Mouse (Mus musculus) neutrophil, adult 59 days (primary cell): ENCODE measurements around the gene Hrct1. TPM values are rescaled to one million over a fixed set of nuclear protein-coding genes. Genes with fewer than 3 reads are reported as not detected.

Source experiments
- total RNA-seq, 2 experiments: library from RNA; stranded (reverse); gene quantifications; 1 replicate in 1 of 2; 2 replicates in 1 of 2; pipeline ENCODE4 v1.2.4; 2023

The Hrct1 gene
- total RNA-seq, result not detected

GRCm38 (mm10) chr4:43726995-43727394, at the start of gene Hrct1:
Gene Hrct1, plus strand, starts transcription at chr4:43727188.

GRCm38 (mm10) chr4:43700707-43701106, 26.3 kb upstream of the Hrct1 start, which contains the start of gene Olfr70:
Gene Olfr70, minus strand, starts transcription at chr4:43700807.

GRCm38 (mm10) chr4:43709869-43710268, 17.1 kb upstream of the Hrct1 start, which contains the start of gene Olfr71:
Gene Olfr71, minus strand, starts transcription at chr4:43710255.

DNA sequence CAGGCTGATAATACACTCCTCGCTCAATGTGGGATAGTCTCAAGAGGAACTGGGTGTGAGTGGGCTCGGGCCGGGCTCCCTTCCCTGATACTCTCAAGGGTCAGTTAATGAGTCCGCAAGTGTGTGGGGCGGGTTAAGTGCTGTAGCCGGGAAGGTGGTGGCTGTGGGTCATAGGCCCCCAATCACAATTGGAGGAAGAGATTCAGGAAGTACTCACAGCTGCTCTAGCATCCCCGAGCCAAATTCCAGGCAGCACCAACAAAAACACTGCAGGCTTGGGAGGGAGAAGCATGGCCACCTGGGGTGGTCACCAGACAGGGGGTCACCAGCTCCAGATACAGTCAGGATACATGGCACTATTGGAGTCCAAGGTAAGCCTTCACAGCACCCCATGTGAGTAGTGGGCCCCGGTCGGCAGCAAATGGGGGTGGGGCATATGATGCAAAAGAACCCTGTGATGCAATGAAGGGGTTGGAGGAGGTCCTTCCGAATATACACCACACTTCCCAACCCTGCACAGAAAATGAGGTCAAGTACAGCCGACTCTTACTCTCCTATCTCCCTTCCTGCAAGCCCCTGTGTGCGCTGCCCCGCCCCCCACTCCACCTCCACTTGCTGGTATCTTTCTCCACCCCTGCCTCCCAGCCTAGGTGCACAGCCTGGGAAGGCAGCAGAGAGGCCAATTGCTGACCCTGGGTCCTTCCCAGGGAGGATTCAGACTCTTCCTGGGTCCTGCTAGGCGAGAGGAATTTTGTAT, 3.0 kb downstream of the Hrct1 start, which contains the start of gene Spaar:
TSS of gene Spaar (plus strand) at position 241 of the 757 bp plus-strand sequence.

DNA sequence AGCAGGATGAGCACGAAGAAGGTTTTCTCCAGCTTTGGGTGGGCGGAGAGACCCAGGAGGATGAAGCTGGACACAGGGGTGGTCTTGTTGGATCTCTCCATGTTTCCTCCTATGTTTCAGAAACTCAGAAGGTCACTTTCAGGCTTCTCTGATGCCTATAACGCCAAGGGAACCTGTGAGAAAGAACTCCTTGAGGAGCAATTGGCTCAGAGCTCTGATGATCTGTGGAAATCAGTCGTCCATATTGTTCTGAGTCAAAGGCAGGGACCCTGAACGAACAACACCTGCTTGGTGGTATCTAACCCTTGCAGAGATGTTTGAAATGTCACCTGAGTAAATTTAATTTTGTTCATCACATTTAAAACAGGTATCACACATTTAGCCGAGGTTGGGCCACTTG, 43.9 kb downstream of the Hrct1 start, which contains the start of gene Olfr159:
TSS of gene Olfr159 (minus strand) at position 101 of the 400 bp plus-strand sequence.

Other genes with a start within 250 kb of the Hrct1 start
- under 1 TPM in 1 of 2 experiments, not detected in 1; 0.31 TPM for gene Sit1, start 243.5 kb upstream of the Hrct1 start, total RNA-seq
- gene Ccdc107, start 234.3 kb upstream of the Hrct1 start, total RNA-seq, result 1 to 10 TPM; 5.1 to 5.2 TPM
- gene Arhgef39, start 227.5 kb upstream of the Hrct1 start, total RNA-seq, result 10 to 100 TPM; 31.2 to 32.1 TPM
- gene Car9, start 220.2 kb upstream of the Hrct1 start, total RNA-seq, result 1 to 10 TPM; 1.1 to 2.6 TPM
- gene Tpm2, start 203.4 kb upstream of the Hrct1 start, total RNA-seq, result under 1 TPM; 0.60 to 0.68 TPM
- 10 to 100 TPM; 67.4 to 72.8 TPM for gene Creb3, start 164.9 kb upstream of the Hrct1 start, total RNA-seq
- gene Tln1, start 164.5 kb upstream of the Hrct1 start, total RNA-seq, result 100 to 1,000 TPM; 547 to 593 TPM
- gene Rgp1, start 148.5 kb upstream of the Hrct1 start, total RNA-seq, result 10 to 100 TPM; 47.1 to 49.4 TPM
- 10 to 100 TPM; 28.4 to 32.8 TPM for gene Gba2, start 148.3 kb upstream of the Hrct1 start, total RNA-seq
- not detected for gene Msmp, start 142.7 kb upstream of the Hrct1 start, total RNA-seq
- gene Npr2, start 95.3 kb upstream of the Hrct1 start, total RNA-seq, result under 1 TPM; 0.33 to 0.80 TPM
- gene Spag8, start 73.6 kb upstream of the Hrct1 start, total RNA-seq, result not detected
- gene Hint2, start 70.7 kb upstream of the Hrct1 start, total RNA-seq, result 10 to 100 TPM in 1 of 2 experiments, 1 to 10 TPM in 1; 8.7 to 10.2 TPM
- gene Tmem8b, start 58.2 kb upstream of the Hrct1 start, total RNA-seq, result under 1 TPM; 0.60 to 0.66 TPM
- gene Fam221b, start 58.0 kb upstream of the Hrct1 start, total RNA-seq, result under 1 TPM in 1 of 2 experiments, not detected in 1; 0.11 TPM
- gene Olfr70, start 26.4 kb upstream of the Hrct1 start, total RNA-seq, result not detected
- gene Olfr71, start 16.9 kb upstream of the Hrct1 start, total RNA-seq, result not detected
- gene Spaar, start 2.8 kb downstream of the Hrct1 start, total RNA-seq, result not detected
- not detected for gene Olfr159, start 43.8 kb downstream of the Hrct1 start, total RNA-seq
- gene Olfr156, start 96.7 kb downstream of the Hrct1 start, total RNA-seq, result not detected
- not detected for gene Olfr157, start 113.0 kb downstream of the Hrct1 start, total RNA-seq
- not detected for gene Olfr155, start 124.4 kb downstream of the Hrct1 start, total RNA-seq
- 10 to 100 TPM; 10.7 to 18.1 TPM for gene Reck, start 148.3 kb downstream of the Hrct1 start, total RNA-seq
- gene Glipr2, start 230.2 kb downstream of the Hrct1 start, total RNA-seq, result 100 to 1,000 TPM; 159 to 162 TPM